Mouse (Mus musculus) retina, adult 2 months (tissue): Measurements from ENCODE around the gene Naaladl1.

ENCODE experiments used
- DNase-seq: peaks from one replicate; pipeline ENCODE4 v3.0.0-alpha.2; 2012; ENCODE audit warnings: low read depth, low spot score

The Naaladl1 gene

GRCm38 (mm10) chr19:6082156-6082555 lies 23.4 kb upstream of the Naaladl1 start, which contains the start of gene Gm28374:
TSS of gene Gm28374 (minus strand) at chr19:6082256.
- no peak for DNase-seq

GRCm38 (mm10) chr19:6084478-6085248 lies 20.9 kb upstream of the Naaladl1 start, which contains the start of the genes Zfpl1 and Cdca5:
TSS of gene Zfpl1 (minus strand) at chr19:6084956.
TSS of gene Cdca5 (plus strand) at chr19:6084983.
- DNase-seq = peak; percentile 97

- DNase-seq = no peak
Observed at GRCm38 (mm10) chr19:6085417-6085879, 20.1 kb upstream of the Naaladl1 start.

- DNase-seq = no peak
Observed at GRCm38 (mm10) chr19:6088841-6089240, 16.7 kb upstream of the Naaladl1 start.

- DNase-seq = no peak
Observed at GRCm38 (mm10) chr19:6094119-6094518, 11.5 kb upstream of the Naaladl1 start, which contains the start of gene AC131692.1. TSS of gene AC131692.1 (plus strand) at chr19:6094419.

- no peak for DNase-seq
Observed at GRCm38 (mm10) chr19:6097847-6098246, 7.7 kb upstream of the Naaladl1 start.

GRCm38 (mm10) chr19:6101186-6101585 lies 4.4 kb upstream of the Naaladl1 start:
- no peak for DNase-seq

- no peak for DNase-seq
Observed at GRCm38 (mm10) chr19:6102169-6102853, 3.3 kb upstream of the Naaladl1 start.

- no peak for DNase-seq
Observed at GRCm38 (mm10) chr19:6104476-6104875, 1.1 kb upstream of the Naaladl1 start.

- no peak for DNase-seq
Observed at GRCm38 (mm10) chr19:6113116-6113515, 7.5 kb downstream of the Naaladl1 start.

GRCm38 (mm10) chr19:6116113-6116850 lies 10.7 kb downstream of the Naaladl1 start:
- DNase-seq = no peak

- DNase-seq = no peak
Observed at GRCm38 (mm10) chr19:6117346-6117985, 11.9 kb downstream of the Naaladl1 start.

- peak; percentile 79 for DNase-seq
Observed at GRCm38 (mm10) chr19:6117986-6118676, 12.5 kb downstream of the Naaladl1 start, which contains the start of gene Sac3d1. TSS of gene Sac3d1 (minus strand) at chr19:6118650.

GRCm38 (mm10) chr19:6118677-6119185 lies 13.1 kb downstream of the Naaladl1 start:
- no peak for DNase-seq

GRCm38 (mm10) chr19:6121761-6122160 lies 16.2 kb downstream of the Naaladl1 start:
- no peak for DNase-seq

GRCm38 (mm10) chr19:6123330-6123729 lies 17.7 kb downstream of the Naaladl1 start:
- no peak for DNase-seq

GRCm38 (mm10) chr19:6124898-6125297 lies 19.3 kb downstream of the Naaladl1 start:
- DNase-seq = no peak

- DNase-seq = peak; percentile 39
Observed at GRCm38 (mm10) chr19:6126289-6126688, 20.7 kb downstream of the Naaladl1 start.

GRCm38 (mm10) chr19:6126789-6127580 lies 21.4 kb downstream of the Naaladl1 start:
- DNase-seq = no peak
